Mouse (Mus musculus) embryo, embryonic 11 days (tissue): Measurements from ENCODE around the gene Ttll5.

Experiments
- DNase-seq: peaks from one replicate; pipeline ENCODE4 v3.0.0-alpha.2; 2015

Gene Ttll5

GRCm38 (mm10) chr12:85848164-85848958 is 23.9 kb downstream of the Ttll5 start:
- peak; percentile 32 for DNase-seq

GRCm38 (mm10) chr12:85850661-85851060 is 26.2 kb downstream of the Ttll5 start:
- no peak for DNase-seq

GRCm38 (mm10) chr12:85853836-85854235 is 29.4 kb downstream of the Ttll5 start:
- no peak for DNase-seq

GRCm38 (mm10) chr12:85854271-85854670 is 29.8 kb downstream of the Ttll5 start:
- DNase-seq = no peak

GRCm38 (mm10) chr12:85857300-85857699 is 32.8 kb downstream of the Ttll5 start:
- no peak for DNase-seq

- DNase-seq = no peak
These were observed 34.7 kb downstream of the Ttll5 start for GRCm38 (mm10) chr12:85859111-85859510.

- DNase-seq = no peak
These were observed 35.2 kb downstream of the Ttll5 start for GRCm38 (mm10) chr12:85859511-85860189.

GRCm38 (mm10) chr12:85862514-85862913 is 38.1 kb downstream of the Ttll5 start:
- DNase-seq = no peak

GRCm38 (mm10) chr12:85865526-85865925 is 41.1 kb downstream of the Ttll5 start:
- DNase-seq = peak; percentile 48

- DNase-seq = no peak
These were observed 42.2 kb downstream of the Ttll5 start for GRCm38 (mm10) chr12:85866624-85867023.

GRCm38 (mm10) chr12:85867125-85867524 is 42.7 kb downstream of the Ttll5 start:
- DNase-seq = no peak

GRCm38 (mm10) chr12:85869423-85869822 is 45.0 kb downstream of the Ttll5 start:
- DNase-seq = peak; percentile 19

GRCm38 (mm10) chr12:85879631-85880314 is 55.3 kb downstream of the Ttll5 start:
- no peak for DNase-seq

- no peak for DNase-seq
These were observed 60.6 kb downstream of the Ttll5 start for GRCm38 (mm10) chr12:85885024-85885423.

- DNase-seq = peak; percentile 10
These were observed 65.6 kb downstream of the Ttll5 start for GRCm38 (mm10) chr12:85890054-85890453.

GRCm38 (mm10) chr12:85903986-85904385 is 79.5 kb downstream of the Ttll5 start:
- DNase-seq = no peak

- DNase-seq = no peak
These were observed 81.2 kb downstream of the Ttll5 start for GRCm38 (mm10) chr12:85905666-85906065.

- peak; percentile 9 for DNase-seq
These were observed 83.4 kb downstream of the Ttll5 start for GRCm38 (mm10) chr12:85907896-85908295.

- DNase-seq = no peak
These were observed 86.4 kb downstream of the Ttll5 start for GRCm38 (mm10) chr12:85910811-85911210.

GRCm38 (mm10) chr12:85912712-85913504 is 88.4 kb downstream of the Ttll5 start:
- DNase-seq = no peak

GRCm38 (mm10) chr12:85926897-85927296 is 102.4 kb downstream of the Ttll5 start:
- DNase-seq = peak; percentile 27

- DNase-seq = no peak
These were observed 104.1 kb downstream of the Ttll5 start for GRCm38 (mm10) chr12:85928513-85928912.

GRCm38 (mm10) chr12:85929711-85930110 is 105.3 kb downstream of the Ttll5 start:
- no peak for DNase-seq
